Mouse (Mus musculus): ENCODE results near the gene Lcp1.

Gene Lcp1

DNA sequence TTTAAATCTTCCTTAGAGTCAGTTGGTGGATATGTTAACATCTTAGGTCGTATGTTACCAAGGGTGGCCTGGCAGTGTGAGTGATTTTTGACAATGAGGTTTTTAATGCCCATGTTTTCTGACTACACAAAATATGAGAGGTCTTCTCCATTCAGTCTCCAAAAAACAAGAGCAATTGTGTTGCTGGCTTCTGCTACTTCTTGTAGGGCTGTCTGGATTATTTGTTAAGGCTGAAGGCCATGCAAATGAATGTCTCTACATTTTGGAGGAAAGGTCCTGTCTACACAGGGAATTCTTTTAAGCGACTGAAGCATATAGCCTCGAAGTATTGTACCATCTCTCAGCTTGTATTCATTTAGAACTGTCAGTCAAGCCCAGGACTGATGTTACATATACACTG is 46.5 kb downstream of the Lcp1 start:
- no peak for DNase-seq

DNA sequence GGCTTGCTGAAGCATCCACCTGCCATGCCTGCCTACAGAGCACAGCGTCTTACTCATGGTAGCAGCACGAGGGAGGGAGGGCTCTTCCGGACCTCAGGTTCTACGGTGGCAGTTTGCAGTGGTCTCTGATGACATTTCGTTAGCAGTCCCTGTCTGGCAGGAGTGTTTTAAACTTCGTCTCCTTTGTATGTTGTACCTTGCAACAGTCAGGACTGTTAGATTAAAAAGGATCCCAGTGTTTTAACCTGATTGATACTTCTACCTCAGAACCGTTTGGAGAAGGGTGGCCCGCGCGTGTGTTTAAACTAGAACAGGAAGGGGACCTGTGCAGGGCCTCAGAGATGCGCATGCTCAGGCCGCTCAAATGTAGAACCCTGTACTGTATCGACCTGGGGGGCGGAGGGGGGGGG is 47.5 kb downstream of the Lcp1 start:
- DNase-seq, result no peak

DNA sequence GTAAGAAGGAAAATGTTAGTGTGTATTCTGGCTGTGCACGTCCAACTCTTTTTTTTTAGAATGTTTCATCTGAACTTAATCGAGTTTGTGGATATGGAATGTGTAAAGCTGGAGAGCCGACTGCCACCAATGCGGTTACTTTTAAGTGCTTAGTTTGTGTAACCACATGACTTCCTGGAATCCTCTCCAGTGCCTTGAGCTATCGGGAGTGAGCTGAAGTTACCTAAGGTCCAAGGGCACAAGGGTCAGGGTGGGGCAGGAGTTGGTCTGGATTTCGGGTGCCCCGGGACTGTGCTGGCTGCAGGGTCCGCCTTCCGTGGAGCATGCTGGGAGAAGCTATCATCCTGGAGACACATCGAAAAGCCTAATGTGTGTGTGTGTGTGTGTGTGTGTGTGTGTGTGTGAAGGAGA is 47.9 kb downstream of the Lcp1 start:
- no peak for DNase-seq

GRCm38 (mm10) chr14:75179255-75179963 is 48.5 kb downstream of the Lcp1 start:
- DNase-seq, result no peak

DNA sequence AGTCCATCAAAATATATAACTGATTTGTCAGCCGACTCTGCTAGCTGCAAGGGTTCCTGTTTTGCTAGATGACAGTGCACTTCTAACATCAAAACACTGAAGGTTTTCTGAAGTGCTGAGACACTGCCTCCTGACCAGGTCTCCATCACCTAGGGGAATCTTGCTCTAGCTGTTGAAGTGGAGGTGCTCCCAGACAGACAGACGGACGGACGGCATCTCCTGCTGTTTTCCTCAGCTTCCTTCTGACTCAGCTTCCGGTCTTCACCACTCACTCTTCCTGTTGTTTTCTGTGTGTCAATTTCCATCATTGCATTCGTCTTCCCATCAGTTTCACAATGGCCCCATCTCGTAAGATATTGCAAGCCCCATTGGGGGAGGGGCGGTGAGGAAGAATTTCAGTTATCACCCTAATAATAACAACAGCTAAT is 49.7 kb downstream of the Lcp1 start:
- no peak for DNase-seq

DNA sequence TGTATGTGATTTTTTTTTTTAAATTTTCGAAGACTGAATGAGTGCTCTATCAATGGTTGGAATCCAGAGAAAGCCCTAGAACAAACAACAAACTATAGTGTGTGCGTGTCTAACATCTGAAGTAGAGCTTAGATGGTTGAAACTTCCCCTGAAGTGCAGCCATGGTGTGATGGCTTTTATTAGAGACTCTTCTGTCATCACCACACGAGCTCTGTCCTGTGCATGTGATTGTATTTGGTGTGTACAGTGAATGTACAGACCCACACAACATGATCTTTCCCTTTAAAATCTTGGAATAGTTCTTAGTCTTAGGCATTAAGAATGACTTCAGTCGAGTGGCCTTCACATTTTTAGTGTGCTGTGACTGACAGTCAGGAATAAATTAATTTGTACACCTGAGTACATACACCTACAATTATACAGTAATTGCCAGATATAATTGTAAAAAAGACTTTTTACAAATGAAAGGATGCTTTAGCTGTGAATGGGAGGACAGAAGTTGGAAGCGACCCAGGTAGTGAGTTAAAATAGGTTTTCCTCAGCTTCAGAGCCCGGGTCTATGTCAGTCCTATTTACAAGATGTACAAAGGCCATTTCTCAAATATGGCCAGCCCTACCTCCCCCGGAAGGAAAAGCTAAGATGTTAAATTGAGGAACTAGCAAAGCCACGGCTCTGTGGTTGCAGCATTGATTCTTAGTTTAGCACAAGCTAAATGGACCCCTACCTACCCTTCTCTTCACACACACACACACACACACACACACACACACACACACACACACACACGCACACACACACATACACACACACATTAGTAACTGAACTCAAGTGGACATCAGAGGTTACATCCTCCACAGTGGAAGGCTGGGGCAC is 50.4 kb downstream of the Lcp1 start:
- DNase-seq, result no peak

- DNase-seq, result no peak
Measured at GRCm38 (mm10) chr14:75182378-75182777, 51.5 kb downstream of the Lcp1 start.

- no peak for DNase-seq
Measured at GRCm38 (mm10) chr14:75182831-75183230, 51.9 kb downstream of the Lcp1 start.

GRCm38 (mm10) chr14:75184069-75184790 is 53.3 kb downstream of the Lcp1 start:
- DNase-seq, result no peak

DNA sequence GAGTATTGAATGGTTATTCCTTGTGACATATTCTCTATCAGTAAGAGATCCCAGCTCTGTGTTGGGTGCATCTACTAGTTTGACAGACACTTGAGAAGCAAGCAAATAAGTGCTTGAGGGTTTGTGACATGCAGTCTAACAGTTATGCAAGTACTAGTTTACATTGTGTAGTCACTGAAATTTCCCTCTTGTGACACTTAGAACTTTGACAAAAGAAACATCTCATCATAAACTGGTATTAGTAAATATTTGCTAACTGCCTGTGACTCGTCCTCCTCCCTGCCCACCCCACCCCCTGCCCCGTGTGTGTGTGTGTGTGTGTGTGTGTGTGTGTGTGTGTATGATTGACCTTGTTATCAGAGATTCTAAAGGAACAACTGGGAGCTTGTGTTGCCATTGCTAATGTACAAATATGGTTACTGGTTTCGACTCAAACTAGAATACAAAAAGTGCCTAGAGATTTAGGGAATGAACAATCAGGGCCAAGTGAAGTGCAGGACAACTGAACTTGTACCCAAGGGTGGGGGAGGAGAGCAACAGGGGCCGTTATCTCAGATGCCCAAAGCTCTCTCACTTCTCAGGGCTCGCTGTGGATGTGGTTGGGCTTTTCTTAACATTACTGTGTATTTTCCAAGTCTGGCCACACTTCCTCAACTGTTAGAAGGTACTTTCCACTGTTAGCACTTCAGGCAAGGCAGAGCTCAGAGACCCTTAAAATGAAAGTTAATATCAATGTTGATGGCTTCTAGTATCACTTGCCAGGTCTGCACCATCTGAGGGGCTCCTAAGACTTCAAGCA is 55.1 kb downstream of the Lcp1 start:
- DNase-seq, result no peak

- no peak for DNase-seq
Measured at GRCm38 (mm10) chr14:75186858-75187415, 56.0 kb downstream of the Lcp1 start.

DNA sequence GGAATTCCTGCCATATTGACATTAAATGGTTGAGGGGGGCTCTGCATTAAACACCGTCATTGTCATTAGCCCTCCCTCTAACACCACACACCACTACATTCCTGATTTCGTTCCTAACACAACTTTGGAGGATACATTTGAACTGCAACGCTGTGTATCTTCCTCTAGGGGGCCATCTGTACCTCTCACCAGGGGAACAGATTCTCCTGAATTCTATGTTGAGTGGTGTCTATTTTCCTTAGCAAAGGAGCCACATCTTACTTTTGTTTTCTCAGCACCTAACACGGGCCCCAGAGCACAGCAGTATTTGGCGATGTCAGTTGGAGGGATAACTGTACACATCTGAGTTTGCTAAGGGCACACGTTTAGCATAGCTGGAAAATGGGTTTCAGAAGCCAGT is 57.6 kb downstream of the Lcp1 start:
- DNase-seq, result no peak

DNA sequence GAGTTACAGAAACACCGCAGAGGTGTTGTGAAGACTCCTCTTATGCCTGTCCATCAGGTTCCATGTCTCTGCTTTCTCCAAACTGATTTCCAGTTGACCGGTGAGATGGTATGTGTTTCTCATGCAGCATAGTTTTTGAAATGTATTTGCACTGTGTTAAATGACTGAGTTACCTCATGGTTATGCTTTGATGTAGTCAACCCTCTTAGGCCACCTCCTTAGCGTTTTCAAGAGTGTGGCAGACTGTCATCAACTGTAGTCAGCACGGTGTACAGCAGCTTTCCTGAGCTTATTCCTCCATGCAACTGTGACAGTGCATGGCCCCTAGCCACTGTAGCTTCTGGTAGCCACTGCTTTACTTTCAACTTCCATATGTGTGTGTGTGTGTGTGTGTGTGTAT is 58.1 kb downstream of the Lcp1 start:
- DNase-seq, result no peak

GRCm38 (mm10) chr14:75190683-75191082 is 59.8 kb downstream of the Lcp1 start:
- DNase-seq, result no peak

DNA sequence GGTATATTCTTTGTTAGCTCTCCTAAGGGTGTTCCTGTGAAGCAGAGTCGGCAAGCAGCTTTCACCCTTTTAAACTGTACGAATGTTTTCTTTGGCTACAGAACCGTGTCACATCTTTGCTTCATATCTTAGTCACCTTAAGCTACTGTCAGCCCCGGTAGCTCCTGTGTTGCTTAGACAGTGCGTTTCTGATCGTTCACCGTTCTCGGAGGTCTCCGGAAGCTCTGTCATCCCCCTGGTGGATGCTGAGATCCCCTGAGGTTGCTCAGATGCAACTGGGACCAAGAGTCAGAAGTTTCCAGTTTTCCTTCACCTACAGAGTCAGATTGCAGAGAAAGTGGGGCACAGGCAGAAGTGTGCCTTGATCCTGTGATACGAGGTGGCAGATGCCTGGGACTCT is 61.5 kb downstream of the Lcp1 start:
- no peak for DNase-seq

DNA sequence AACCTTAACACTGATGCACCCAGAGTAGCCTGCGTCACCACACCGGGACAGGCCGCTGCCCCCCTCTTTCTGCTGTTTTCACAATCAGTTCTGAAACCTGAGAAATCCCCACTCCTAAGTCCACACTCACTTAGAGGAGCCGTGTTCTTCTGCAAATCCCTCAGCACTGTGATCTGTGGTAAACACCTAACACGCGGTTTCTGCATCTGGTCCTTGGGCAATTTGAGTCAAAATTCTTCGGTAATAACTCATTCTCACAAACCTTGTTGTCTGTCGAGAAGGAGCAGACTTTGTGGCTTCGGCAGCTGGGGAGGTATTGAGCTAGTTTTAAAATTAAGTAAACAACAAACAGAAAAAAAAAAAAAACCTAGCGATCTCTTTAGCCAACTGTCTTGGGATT is 62.0 kb downstream of the Lcp1 start:
- no peak for DNase-seq

DNA sequence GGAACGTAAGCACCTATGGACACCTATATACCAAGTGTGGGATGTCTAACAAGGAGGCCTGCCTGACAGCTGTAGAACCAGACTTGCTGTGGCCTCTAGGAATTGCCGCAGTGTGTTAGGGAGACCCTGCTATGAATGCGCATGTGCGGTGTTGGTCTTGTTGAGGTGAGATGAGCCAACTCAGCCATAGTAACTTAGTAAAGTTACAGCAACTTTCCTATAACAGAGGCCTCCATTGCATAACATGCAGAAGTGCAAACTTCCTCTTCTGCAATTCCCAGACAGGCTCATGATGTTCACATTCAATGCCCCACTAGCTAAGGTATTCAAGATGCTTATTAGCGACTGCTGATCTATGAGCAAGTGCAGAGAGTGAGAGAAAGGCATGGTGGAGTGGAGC is 64.6 kb downstream of the Lcp1 start:
- DNase-seq, result no peak

GRCm38 (mm10) chr14:75197027-75197426 is 66.1 kb downstream of the Lcp1 start:
- DNase-seq, result peak; percentile 55

DNA sequence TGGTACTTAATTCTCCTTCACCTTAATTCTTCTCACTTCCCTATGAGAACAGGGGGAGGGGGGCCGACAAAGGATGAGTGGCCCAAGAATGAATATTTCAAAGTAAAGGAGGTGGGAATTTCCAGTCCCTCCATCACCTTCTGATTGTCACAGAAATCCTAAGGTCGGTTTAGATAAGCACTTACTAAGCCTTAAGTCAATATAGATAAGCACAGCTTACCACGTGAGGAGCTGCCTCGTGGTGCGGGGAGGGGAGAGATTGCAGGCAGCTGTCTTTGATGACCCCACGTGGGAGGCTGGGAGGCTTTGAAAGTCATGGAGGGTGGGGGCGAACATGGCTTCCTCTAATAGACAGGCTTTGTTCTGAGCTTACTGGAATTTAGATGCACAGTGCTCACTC is 66.8 kb downstream of the Lcp1 start:
- no peak for DNase-seq

- no peak for DNase-seq
Measured at GRCm38 (mm10) chr14:75205363-75206051, 74.6 kb downstream of the Lcp1 start.

- no peak for DNase-seq
Measured at GRCm38 (mm10) chr14:75206307-75206706, 75.4 kb downstream of the Lcp1 start.
